Mouse (Mus musculus) heart, adult 8-10 months (tissue): ENCODE data around the gene Olfr630. TPM values are rescaled to one million over a fixed set of nuclear protein-coding genes. Genes with fewer than 3 reads are reported as not detected.
"Not testable (repeated sequence)": the region's sequence is repeated elsewhere in the genome, so short reads cannot be mapped to it uniquely, and the experiment has no call there.

ENCODE experiments used
- DNase-seq: peaks from one replicate; pipeline ENCODE4 v3.0.0; 2022; ENCODE audit warnings: low spot score
- total RNA-seq, 4 experiments: library from RNA; stranded (reverse); gene quantifications; 2 replicates each; pipeline ENCODE4 v1.2.4; 2022

The Olfr630 gene
- not detected for total RNA-seq

- DNase-seq, result no peak
Measured at GRCm38 (mm10) chr7:103757233-103757632, at the start of gene Olfr630. TSS of gene Olfr630 (minus strand) at chr7:103757333.

GRCm38 (mm10) chr7:103806856-103807255 is 49.7 kb upstream of the Olfr630 start:
- peak; percentile 6 for DNase-seq

DNA sequence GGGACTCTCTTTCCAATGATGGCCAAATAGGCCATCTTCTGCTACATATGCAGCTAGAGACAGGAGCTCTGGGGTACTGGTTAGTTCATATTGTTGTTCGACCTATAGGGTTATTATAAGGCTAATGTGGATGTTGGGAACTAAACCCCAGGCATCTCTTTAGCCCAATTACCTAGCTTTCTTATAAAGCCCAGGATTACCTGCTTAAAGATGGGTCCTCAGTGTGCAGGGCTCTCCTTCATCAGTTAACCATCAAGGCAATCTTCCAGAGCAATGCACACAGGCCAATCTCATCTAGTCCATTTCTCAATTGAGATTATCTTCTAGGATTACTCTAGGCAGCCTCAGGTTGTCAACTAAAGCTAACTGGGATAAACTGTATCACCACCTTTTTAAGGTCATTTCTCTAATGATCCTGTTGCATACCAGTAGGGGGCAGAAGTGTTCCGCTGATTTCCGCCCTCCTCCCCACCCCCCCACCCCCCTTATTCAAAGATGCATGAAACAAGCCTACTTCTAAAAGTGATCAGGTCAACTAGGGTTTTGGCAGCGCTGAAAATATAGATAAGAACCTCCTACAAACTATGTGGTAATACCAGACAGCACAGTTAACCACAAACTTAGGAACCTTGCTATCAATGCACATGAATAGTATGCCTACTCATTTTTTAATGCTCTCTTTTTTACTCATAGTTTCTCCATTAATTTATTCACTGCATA is 35.7 kb upstream of the Olfr630 start:
- DNase-seq, result peak; percentile 1

GRCm38 (mm10) chr7:103791721-103792120 is 34.6 kb upstream of the Olfr630 start, which contains the start of gene Olfr67:
TSS of gene Olfr67 (minus strand) at chr7:103791821.
- no peak for DNase-seq

- DNase-seq, result no peak
Measured at GRCm38 (mm10) chr7:103779598-103779997, 22.5 kb upstream of the Olfr630 start, which contains the start of gene Olfr68. TSS of gene Olfr68 (minus strand) at chr7:103779698.

- not testable (repeated sequence) for DNase-seq
Measured at GRCm38 (mm10) chr7:103777652-103778051, 20.5 kb upstream of the Olfr630 start.

DNA sequence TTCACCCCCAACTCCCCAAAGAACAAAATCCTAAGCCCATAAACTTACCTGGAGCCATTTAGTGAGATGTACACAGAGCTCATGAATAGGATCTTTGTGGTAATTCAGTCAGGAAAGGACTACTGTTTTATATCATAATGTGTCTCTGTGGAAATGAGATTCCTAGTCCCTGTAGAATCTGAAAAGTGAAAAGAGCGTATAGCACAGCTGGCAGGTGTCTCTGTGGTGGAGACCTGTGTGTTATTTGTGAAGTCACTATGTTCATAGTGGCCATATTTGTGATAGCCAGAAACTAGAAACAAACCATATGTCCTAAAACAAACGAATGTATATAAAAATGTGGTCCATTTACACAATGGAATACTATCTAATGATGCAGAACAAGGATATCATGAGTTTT is 14.4 kb upstream of the Olfr630 start, which contains the start of gene Olfr69:
Olfr69 (minus strand) TSS at position 101 of the 400 bp plus-strand sequence.
- DNase-seq, result no peak

GRCm38 (mm10) chr7:103767687-103768086 is 10.6 kb upstream of the Olfr630 start:
- DNase-seq, result not testable (repeated sequence)

DNA sequence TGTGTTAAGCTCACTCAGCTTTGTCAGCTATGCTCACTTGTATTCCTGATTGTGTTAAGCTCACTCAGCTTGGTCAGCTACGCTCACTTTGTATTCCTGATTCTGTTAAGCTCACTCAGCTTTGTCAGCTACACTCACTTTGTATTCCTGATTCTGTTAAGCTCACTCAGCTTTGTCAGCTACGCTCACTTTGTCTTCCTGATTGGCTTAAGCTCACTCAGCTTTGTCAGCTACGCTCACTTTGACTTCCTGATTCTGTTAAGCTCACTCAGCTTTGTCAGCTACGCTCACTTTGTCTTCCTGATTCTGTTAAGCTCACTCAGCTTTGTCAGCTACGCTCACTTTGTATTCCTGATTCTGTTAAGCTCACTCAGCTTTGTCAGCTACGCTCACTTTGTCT is 5.1 kb upstream of the Olfr630 start:
- DNase-seq, result not testable (repeated sequence)

GRCm38 (mm10) chr7:103744843-103745242 is 12.3 kb downstream of the Olfr630 start, which contains the start of gene Olfr629:
TSS of gene Olfr629 (minus strand) at chr7:103744943.
- DNase-seq, result no peak

GRCm38 (mm10) chr7:103730074-103730473 is 27.1 kb downstream of the Olfr630 start, which contains the start of gene Olfr628:
TSS of gene Olfr628 (plus strand) at chr7:103730374.
- DNase-seq, result no peak

- not testable (repeated sequence) for DNase-seq
Measured at GRCm38 (mm10) chr7:103716398-103716797, 40.7 kb downstream of the Olfr630 start.

DNA sequence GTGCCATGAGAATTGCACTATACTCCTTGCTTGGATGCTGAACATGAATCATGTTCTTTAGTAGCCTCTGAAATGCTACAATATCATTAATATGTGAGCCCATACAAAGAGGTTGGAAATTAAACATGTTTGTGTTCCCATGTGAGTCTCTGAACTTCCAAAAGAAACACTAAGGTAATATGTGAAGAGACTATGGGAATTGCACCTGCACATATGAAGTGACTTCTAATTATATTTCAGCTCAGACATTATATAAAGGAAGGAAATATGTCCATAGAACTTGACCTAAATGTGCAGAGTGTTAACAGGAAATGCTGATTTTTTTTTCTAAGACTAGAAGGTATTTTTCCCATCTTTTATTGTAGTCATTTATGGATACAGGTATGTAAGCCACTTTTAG is 42.8 kb downstream of the Olfr630 start, which contains the start of gene Olfr243:
Olfr243 (plus strand) TSS at position 301 of the 400 bp plus-strand sequence.
- DNase-seq, result no peak

GRCm38 (mm10) chr7:103712024-103712423 is 45.1 kb downstream of the Olfr630 start:
- DNase-seq, result no peak

Other genes starting within 250 kb of the Olfr630 start
- not detected for gene Olfr610, start 245.2 kb downstream of the Olfr630 start, total RNA-seq
- gene Olfr611, start 236.5 kb downstream of the Olfr630 start, total RNA-seq, result not detected
- gene Olfr612, start 214.6 kb downstream of the Olfr630 start, total RNA-seq, result not detected
- not detected for gene Olfr613, start 209.3 kb downstream of the Olfr630 start, total RNA-seq
- gene Olfr615, start 201.3 kb downstream of the Olfr630 start, total RNA-seq, result not detected
- gene Olfr616, start 188.2 kb downstream of the Olfr630 start, total RNA-seq, result not detected
- gene Olfr617, start 184.3 kb downstream of the Olfr630 start, total RNA-seq, result not detected
- not detected for gene Olfr618, start 167.2 kb downstream of the Olfr630 start, total RNA-seq
- gene Olfr619, start 156.8 kb downstream of the Olfr630 start, total RNA-seq, result not detected
- not detected for gene Olfr620, start 144.8 kb downstream of the Olfr630 start, total RNA-seq
- gene Olfr622, start 114.6 kb downstream of the Olfr630 start, total RNA-seq, result not detected
- not detected for gene Olfr623, start 93.6 kb downstream of the Olfr630 start, total RNA-seq
- gene Olfr624, start 86.1 kb downstream of the Olfr630 start, total RNA-seq, result not detected
- gene Olfr625-ps1, start 74.6 kb downstream of the Olfr630 start, total RNA-seq, result not detected
- gene Olfr243, start 42.7 kb downstream of the Olfr630 start, total RNA-seq, result not detected
- gene Olfr628, start 27.0 kb downstream of the Olfr630 start, total RNA-seq, result not detected
- not detected for gene Olfr629, start 12.4 kb downstream of the Olfr630 start, total RNA-seq
- gene Olfr69, start 14.3 kb upstream of the Olfr630 start, total RNA-seq, result not detected
- not detected for gene Olfr68, start 22.4 kb upstream of the Olfr630 start, total RNA-seq
- gene Olfr67, start 34.5 kb upstream of the Olfr630 start, total RNA-seq, result not detected
- 1,000 to 10,000 TPM in 1 of 4 experiments, 100 to 1,000 TPM in 3; 208 to 1,111 (median 289) TPM for gene Hbb-bt, start 56.7 kb upstream of the Olfr630 start, total RNA-seq
- over 10,000 TPM in 1 of 4 experiments, 1,000 to 10,000 TPM in 3; 2,003 to 12,142 (median 2,942) TPM for gene Hbb-bs, start 70.8 kb upstream of the Olfr630 start, total RNA-seq
- gene Hbb-bh2, start 83.2 kb upstream of the Olfr630 start, total RNA-seq, result not detected
- gene Hbb-bh1, start 85.8 kb upstream of the Olfr630 start, total RNA-seq, result not detected
- gene Hbb-y, start 95.9 kb upstream of the Olfr630 start, total RNA-seq, result not detected
- gene Olfr66, start 128.9 kb upstream of the Olfr630 start, total RNA-seq, result not detected
- gene Olfr64, start 137.2 kb upstream of the Olfr630 start, total RNA-seq, result not detected
- gene Olfr65, start 146.2 kb upstream of the Olfr630 start, total RNA-seq, result not detected
- not detected for gene Olfr631, start 171.5 kb upstream of the Olfr630 start, total RNA-seq
- gene Olfr632, start 177.0 kb upstream of the Olfr630 start, total RNA-seq, result not detected
- not detected for gene Olfr633, start 187.1 kb upstream of the Olfr630 start, total RNA-seq
- under 1 TPM in 1 of 4 experiments, not detected in 3; 0.03 TPM for gene Olfr635, start 213.8 kb upstream of the Olfr630 start, total RNA-seq
- gene Olfr638, start 241.4 kb upstream of the Olfr630 start, total RNA-seq, result not detected